Mouse (Mus musculus): Measurements from ENCODE around the gene Rilpl1.

GRCm38 (mm10) chr5:124530655-124531582 lies at the start of gene Rilpl1:
- no peak for TF ChIP-seq CTCF (IDR thresholded peaks at IDR 0.05; ENCODE audit: insufficient read depth, low read depth, low read length)
- peak; percentile 28; the same call in 1 of the 2 replicates for TF ChIP-seq POLR2A (IDR thresholded peaks at IDR 0.05; ENCODE audit: insufficient read depth, low read depth, low read length)

Data from olfactory bulb, adult 2 months (tissue).